Mouse (Mus musculus) limb, embryonic 10.5 days (tissue): Measurements from ENCODE around the gene Gstp2. TPM values are rescaled to one million over a fixed set of nuclear protein-coding genes. Genes with fewer than 3 reads are reported as not detected.
"Not testable (repeated sequence)": the region's sequence is repeated elsewhere in the genome, so short reads cannot be mapped to it uniquely, and the experiment has no call there.

Experiments
- DNase-seq: peaks from one replicate; pipeline ENCODE4 v3.0.0-alpha.2; 2017; ENCODE audit warnings: low spot score
- H3K27ac ChIP-seq: fragments of 300-500 bp; sonication (generic); 2 replicates; pipeline ENCODE4 v1.5.1; 2016; ENCODE audit warnings: mild to moderate bottlenecking
- H3K27me3 ChIP-seq: fragments of 300-500 bp; sonication (generic); 2 replicates; pipeline ENCODE4 v1.6.1; 2016; ENCODE audit warnings: low read depth, mild to moderate bottlenecking; ENCODE audit not compliant: poor library complexity, severe bottlenecking
- H3K36me3 ChIP-seq: fragments of 300-500 bp; sonication (generic); 2 replicates; pipeline ENCODE4 v1.6.1; 2016; ENCODE audit warnings: mild to moderate bottlenecking, moderate library complexity
- H3K4me1 ChIP-seq: fragments of 300-500 bp; sonication (generic); 2 replicates; pipeline ENCODE4 v1.6.1; 2016
- H3K4me3 ChIP-seq: fragments of 300-500 bp; sonication (generic); 2 replicates; pipeline ENCODE4 v1.5.1; 2016; ENCODE audit warnings: mild to moderate bottlenecking, moderate library complexity
- H3K9me3 ChIP-seq: fragments of 300-500 bp; sonication (generic); replicated peaks from 2 replicates; pipeline ENCODE4 v1.6.1; 2016; ENCODE audit warnings: mild to moderate bottlenecking
- WGBS: fragments of 180-500 bp; shearing (Covaris S2); methylation state at CpG from one replicate; pipeline ENCODE4 v1.1.7; 2016; 5-methylcytosine and 5-hydroxymethylcytosine counted together
- polyA plus RNA-seq: library from polyadenylated mRNA; unstranded; fragments of >200 nt; fragmentation: Nextera tagmentation; extraction: Ambion mirVana; gene quantifications from 2 replicates; pipeline ENCODE4 v1.2.1, GENCODE M21; 2016

Gene Gstp2
- polyA plus RNA-seq, 1 experiment from 2014 or later, result 0.88 TPM

DNA sequence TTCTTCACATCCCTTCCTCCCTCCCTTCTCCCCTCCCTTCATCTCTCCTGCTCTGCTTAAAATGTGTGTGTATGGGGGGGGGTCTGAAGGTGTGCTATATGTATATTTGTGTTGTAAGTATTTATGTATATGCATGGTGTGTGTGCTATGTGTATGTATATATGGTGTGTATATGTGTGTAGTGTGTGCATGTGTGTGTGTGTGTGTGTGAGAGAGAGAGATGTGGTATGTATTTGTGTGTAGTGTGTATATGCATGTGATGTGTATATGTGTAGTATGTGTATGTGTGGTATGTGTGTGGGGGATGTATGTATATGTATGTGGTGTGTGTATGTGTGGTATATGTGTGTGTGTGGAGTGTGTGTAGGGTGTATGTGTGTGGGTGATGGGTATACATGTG is 21.1 kb upstream of the Gstp2 start:
- Histone ChIP-seq H3K27me3 (no peaks in the 10 kb centered on the region), H3K4me3 (no peak overlapping the region), H3K4me1 (no peaks in the 10 kb centered on the region; the same call in 1 of the 2 replicates), H3K36me3 (no peaks in the 10 kb centered on the region), H3K9me3 (no peaks in the 10 kb centered on the region), H3K27ac (no peak overlapping the region)
- DNase-seq, result no peak

DNA sequence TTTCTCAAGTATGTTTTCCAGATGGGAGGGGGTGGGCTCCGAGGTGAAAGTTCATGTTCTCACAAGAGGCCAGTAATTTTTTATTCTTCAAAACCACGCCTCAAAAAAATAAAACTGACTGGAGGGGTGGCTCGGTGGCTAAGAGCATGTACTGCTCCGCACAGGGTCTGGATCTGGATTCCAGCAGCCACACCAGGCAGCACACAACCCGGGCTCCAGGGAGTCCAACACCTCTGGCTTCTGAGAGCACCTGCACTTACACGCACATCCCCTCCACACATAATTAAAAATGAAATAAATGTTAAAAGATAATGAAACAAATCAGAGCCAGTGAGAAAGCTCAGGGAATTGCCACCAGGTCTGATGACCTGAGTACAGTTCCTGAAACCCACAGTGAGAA is 20.5 kb upstream of the Gstp2 start:
- Histone ChIP-seq H3K27ac (no peak overlapping the region), H3K4me1 (no peaks in the 10 kb centered on the region; the same call in 1 of the 2 replicates), H3K36me3 (no peaks in the 10 kb centered on the region), H3K4me3 (no peak overlapping the region), H3K27me3 (no peaks in the 10 kb centered on the region), H3K9me3 (no peaks in the 10 kb centered on the region)
- 89% methylated on average over 6 of the region's 6 CpGs for WGBS
- no peak for DNase-seq

DNA sequence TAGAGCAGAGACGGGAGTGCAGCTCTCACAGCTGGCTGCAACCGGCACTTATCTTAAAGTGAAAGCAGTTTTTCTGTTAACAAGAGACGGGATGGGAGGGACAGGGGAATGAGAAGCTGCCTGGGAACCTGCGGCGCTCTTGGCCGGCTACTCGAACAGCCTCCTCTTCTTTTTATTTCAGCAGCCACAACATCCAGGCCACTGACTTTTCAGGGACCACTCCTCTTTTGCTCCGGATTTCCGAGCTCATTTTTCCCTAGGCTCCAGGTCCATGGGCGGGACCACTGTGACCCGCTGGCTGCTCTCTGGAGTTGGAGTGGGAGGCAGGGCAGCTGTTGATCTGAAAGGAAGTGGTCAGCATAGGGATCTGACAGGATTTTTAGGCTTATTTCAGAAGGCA is 18.7 kb upstream of the Gstp2 start:
- DNase-seq, H3K27ac ChIP-seq, H3K27me3 ChIP-seq, H3K4me1 ChIP-seq, H3K9me3 ChIP-seq, H3K36me3 ChIP-seq, H3K4me3 ChIP-seq: not testable (repeated sequence)
- 68% methylated on average over 8 of the region's 11 CpGs for WGBS

DNA sequence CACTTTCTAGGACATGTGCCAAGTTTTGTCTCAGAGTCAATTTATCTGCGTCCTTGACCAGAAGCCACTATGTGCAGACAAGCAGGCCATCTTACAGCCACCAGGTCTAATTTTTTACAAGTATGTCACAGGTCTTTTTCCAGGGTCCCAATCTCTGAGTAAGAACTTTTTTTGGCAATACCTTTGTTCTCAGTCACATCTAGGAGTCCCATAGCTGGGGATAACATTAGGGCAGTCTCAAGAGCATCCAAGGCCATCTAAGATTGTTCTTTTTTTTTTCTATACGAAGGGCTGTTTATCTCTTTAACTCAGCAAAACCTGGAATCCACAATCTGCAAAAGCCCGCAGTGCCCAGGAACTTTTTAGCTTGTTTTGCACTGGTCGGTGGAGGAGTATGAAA is 17.5 kb upstream of the Gstp2 start:
- H3K27ac ChIP-seq, H3K36me3 ChIP-seq, H3K4me3 ChIP-seq, H3K27me3 ChIP-seq, DNase-seq, H3K4me1 ChIP-seq, H3K9me3 ChIP-seq: not testable (repeated sequence)
- 90% methylated on average over 4 of the region's 4 CpGs for WGBS

DNA sequence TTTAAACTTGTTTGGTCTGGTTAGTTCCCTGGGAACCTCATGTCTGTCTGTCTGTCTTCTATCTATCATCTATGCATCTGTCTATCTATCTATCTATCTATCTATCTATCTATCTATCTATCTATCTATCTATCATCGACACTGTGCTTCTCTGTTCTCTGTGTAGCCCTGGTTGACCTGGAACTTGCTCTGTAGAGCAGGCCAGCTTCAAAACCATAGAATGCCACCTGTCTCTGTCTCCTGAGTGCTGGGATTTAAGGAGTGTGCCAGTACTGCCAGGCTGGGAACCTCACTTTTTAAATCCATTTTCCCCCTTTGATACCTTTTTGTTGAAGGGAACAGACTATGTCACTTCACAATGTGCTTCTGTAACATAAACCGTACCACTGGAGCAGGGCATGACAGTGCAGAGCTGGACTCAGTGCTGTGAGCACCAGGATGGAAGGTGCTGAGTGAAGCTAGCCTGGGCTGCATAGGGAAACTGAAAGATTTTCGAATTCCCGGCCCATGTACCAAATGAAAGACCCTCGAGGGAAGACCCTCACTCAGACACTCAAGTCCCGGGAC is 15.2 kb upstream of the Gstp2 start:
- DNase-seq, result no peak
- Histone ChIP-seq H3K4me1 (no peaks in the 10 kb centered on the region), H3K27me3 (no peaks in the 10 kb centered on the region), H3K9me3 (no peaks in the 10 kb centered on the region), H3K27ac (no peak overlapping the region), H3K36me3 (no peaks in the 10 kb centered on the region), H3K4me3 (no peak overlapping the region)
- WGBS, result 90% methylated on average over 6 of the region's 6 CpGs

DNA sequence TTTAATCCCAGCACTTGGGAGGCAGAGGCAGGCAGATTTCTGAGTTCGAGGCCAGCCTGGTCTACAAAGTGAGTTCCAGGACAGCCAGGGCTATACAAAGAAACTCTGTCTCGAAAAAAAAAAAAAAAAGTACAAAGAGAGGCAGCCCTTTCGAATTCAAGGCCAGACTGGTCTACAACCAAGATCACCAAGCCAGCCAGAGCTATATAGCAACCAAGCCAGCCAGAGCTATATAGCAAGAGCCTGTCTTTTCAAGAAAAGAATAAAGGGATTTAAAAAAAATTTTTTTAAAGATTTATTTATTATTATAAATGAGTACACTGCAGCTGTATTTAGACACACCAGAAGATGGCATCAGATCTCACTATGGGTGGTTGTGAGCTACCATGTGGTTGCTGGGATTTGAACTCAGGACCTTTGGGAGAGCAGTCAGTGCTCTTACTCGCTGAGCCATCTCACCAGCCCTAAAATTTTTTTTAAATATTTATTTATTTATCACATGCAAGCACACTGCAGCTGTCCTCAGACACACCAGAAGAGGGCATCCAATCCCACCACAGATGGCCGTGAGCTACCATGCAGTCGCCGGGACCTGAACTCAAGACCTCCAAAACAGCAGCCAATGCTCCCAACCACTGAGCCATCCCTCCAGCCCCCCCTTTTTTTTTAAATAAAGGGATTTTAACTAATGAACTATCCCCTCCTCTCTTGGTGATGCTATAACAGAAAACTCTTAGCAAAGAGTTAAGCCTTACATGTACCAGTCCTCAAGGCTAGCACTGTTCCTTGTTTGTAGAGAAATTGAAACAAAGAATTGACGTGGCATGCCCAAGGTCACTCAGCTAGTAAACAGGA is 14.4 kb upstream of the Gstp2 start:
- 91% methylated on average over 8 of the region's 8 CpGs for WGBS
- not testable (repeated sequence) for DNase-seq, H3K9me3 ChIP-seq

DNA sequence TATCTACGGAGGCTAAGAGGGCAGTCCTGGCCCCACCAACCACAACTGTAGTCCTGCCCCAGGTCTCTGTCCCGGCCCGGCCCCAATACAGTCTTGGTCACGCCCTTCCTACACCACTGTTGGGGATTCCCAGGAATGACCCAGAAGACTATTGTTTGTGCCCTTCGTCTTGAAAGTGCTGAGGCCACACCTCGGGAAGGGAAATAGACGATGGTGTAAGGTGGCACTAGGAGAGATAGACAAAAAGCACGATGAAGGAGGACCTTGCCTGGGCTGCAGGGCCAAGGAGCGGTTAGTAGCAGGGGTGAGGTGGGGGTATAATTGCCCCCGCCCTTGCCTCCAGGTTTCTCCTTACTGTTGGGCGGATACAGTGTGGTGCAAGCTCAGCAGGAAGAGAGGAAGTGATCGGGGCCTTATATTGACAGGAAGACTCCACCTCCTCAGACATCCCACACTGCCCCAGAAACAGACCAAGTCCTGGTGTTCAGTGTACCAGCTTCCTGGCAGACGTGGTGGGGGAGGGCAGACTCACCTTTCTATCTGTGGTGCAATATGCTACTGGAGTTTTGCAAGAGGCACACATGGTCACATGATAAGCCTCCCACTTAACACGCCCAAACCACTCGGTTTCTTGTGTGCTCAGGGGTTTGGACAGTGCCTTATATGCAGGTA is 13.4 kb upstream of the Gstp2 start, which contains the start of gene Gstp3:
Gstp3 (minus strand) TSS at position 501 of the 672 bp plus-strand sequence.
- Histone ChIP-seq H3K9me3 (no peaks in the 10 kb centered on the region), H3K36me3 (no peaks in the 10 kb centered on the region), H3K4me1 (no peaks in the 10 kb centered on the region), H3K27me3 (no peaks in the 10 kb centered on the region), H3K4me3 (no peak within 1 kb of the TSS), H3K27ac (no peak within 1 kb of the TSS)
- DNase-seq, result no peak
- WGBS, result 85% methylated on average over 15 of the region's 15 CpGs

More for the DNA sequence above, 14.4 kb upstream of the Gstp2 start:
- H3K4me3 ChIP-seq, H3K27me3 ChIP-seq, H3K27ac ChIP-seq, H3K36me3 ChIP-seq, H3K4me1 ChIP-seq: not testable (repeated sequence)

DNA sequence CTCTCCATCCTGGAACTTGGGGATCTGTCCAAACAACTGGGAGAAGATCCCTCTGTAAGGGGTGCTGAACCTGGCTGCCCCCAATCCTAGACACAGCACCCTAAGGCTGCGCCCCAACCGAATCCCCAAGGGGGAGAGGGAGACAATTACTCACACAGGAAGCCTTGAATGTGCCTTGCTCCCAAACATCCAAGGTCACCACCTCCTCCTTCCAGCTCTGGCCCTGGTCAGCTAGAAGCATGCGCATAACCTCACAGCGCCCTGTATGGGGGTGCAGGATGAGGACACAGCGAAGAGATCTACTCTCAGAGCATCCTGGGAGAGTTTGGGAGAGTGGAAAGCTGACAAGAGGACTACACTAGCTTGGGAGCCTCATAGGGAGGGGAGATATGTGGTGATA is 12.8 kb upstream of the Gstp2 start:
- WGBS, result 90% methylated on average over 5 of the region's 5 CpGs
- no peaks in the 10 kb centered on the region for H3K27me3 ChIP-seq
- no peak overlapping the region for H3K27ac ChIP-seq
- H3K36me3 ChIP-seq, result no peaks in the 10 kb centered on the region
- DNase-seq, result no peak
- no peaks in the 10 kb centered on the region for H3K9me3 ChIP-seq
- no peaks in the 10 kb centered on the region for H3K4me1 ChIP-seq
- H3K4me3 ChIP-seq, result no peak overlapping the region

DNA sequence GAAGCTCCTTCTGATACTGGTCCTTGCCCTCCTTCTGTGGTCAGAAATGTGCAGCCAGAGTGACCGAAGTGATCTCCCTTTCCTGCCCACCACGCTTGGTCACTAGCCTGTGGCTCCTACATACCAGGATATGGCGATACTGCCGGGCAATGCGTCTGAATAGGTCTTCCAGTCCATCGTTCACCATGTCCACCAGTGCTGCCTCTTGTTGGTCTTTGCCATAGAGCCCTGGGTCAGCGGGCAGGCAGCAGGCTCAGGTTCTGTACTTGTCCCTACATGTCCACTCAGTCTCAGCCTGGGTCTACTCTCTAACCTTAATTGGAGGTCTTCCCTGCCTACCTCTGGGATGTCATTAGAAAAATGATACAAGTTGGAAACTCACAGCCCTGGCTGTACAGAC is 12.1 kb upstream of the Gstp2 start:
- DNase-seq, result no peak
- WGBS, result 95% methylated on average over 7 of the region's 7 CpGs
- Histone ChIP-seq H3K27ac (no peak overlapping the region), H3K9me3 (no peaks in the 10 kb centered on the region), H3K4me1 (no peaks in the 10 kb centered on the region), H3K36me3 (no peaks in the 10 kb centered on the region), H3K27me3 (no peaks in the 10 kb centered on the region), H3K4me3 (no peak overlapping the region)

DNA sequence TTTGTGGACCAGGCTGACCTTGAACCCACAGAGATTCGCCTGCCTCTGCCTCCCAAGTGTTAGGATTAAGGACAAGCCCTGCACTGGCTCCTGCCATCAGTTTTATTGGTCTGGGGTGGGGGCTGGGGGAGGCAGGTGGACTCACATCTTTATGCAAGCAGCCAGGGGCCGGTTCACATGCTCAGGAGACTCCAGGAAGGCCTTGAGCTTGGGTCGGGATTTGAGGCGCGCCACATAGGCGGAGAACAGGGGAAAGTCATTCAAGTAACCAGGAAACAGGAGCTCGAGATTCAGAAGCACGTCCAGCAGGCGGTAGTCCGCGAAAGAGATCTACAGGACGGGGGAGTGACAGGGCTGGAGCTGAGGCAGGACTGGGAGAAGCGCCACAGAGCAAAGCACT is 11.6 kb upstream of the Gstp2 start:
- 89% methylated on average over 13 of the region's 13 CpGs for WGBS
- H3K27me3 ChIP-seq, result no peaks in the 10 kb centered on the region
- H3K27ac ChIP-seq, result no peak overlapping the region
- no peaks in the 10 kb centered on the region for H3K4me1 ChIP-seq
- H3K4me3 ChIP-seq, result no peak overlapping the region
- no peaks in the 10 kb centered on the region for H3K9me3 ChIP-seq
- no peak for DNase-seq
- no peaks in the 10 kb centered on the region for H3K36me3 ChIP-seq

DNA sequence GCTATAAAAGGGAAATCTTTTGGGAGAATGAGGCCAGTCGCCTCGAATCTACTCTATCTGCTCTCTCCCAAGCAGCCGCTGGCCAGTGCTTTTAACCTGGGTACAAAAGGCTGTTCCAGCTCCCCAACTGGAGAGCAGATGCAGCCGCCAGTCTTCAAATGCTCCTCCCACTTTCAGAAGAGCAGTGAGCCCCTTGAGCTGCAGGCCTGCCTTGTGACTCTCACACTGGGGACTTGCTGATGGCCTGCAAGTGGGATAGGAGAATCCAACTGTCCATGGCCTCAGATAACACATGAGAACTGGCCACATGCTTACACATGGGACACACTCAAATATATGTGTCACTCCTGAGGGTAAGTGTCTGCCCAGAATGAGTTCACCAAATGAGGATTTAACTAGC is 10.9 kb upstream of the Gstp2 start:
- H3K4me1 ChIP-seq, result no peaks in the 10 kb centered on the region
- H3K27ac ChIP-seq, result no peak overlapping the region
- H3K36me3 ChIP-seq, result no peaks in the 10 kb centered on the region
- WGBS, result 44% methylated on average over 4 of the region's 4 CpGs
- H3K4me3 ChIP-seq, result no peak overlapping the region
- no peaks in the 10 kb centered on the region for H3K9me3 ChIP-seq
- no peaks in the 10 kb centered on the region for H3K27me3 ChIP-seq
- no peak for DNase-seq

DNA sequence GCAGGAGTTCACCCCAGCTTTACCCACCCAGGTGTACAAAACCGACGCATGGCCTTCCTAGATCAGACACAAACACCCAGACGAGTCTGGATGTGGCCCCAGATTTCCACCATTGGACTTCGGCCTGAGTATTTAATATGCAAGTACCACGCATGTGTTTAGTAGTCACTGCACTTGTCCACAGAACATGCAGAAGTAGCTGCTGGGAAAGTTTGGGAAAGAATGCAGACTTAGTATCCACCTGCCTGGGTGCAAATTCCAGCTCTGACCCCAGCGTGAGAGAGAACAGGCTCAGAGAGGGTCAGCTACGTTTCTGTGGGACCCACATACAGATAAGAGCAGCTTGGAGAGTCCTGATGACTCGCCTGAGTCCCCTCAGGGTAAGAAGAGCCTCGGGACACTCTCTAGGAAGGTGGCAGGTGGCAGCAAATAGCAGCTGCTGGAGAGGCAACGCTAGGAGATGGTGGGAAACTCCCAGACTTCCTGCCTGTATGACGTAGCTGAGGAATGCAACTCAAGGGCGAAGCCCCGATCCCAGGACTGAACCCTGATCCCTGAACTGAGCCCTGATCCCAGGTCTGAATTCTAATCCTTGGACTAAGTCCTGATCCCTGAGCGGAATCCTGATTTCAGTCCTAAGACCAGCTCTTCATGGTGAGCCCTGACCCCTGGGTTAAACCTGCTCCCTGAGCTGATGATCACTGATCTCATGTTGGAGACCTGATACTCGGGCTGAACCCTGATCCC is 10.3 kb upstream of the Gstp2 start:
- DNase-seq, result no peak
- WGBS, result 64% methylated on average over 15 of the region's 15 CpGs

More for the DNA sequence above, 10.3 kb upstream of the Gstp2 start:
- no peaks in the 10 kb centered on the region for H3K36me3 ChIP-seq
- no peaks in the 10 kb centered on the region for H3K27me3 ChIP-seq
- no peak overlapping the region for H3K27ac ChIP-seq
- H3K4me3 ChIP-seq, result no peak overlapping the region
- H3K9me3 ChIP-seq, result no peaks in the 10 kb centered on the region
- no peaks in the 10 kb centered on the region for H3K4me1 ChIP-seq
